Mouse (Mus musculus) testis, adult 2 months (tissue): ENCODE data around the gene Gpatch2. TPM values are rescaled to one million over a fixed set of nuclear protein-coding genes. Genes with fewer than 3 reads are reported as not detected.

Experiments
- H3K27ac ChIP-seq: fragments of 200-500 bp; 2 replicates; pipeline ENCODE4 v1.5.1; 2012; ENCODE audit warnings: low read depth, low read length; ENCODE audit not compliant: control insufficient read depth, insufficient read depth
- H3K27me3 ChIP-seq: fragments of 200-500 bp; 2 replicates; pipeline ENCODE4 v1.6.1; 2012; ENCODE audit warnings: mild to moderate bottlenecking, low read length, moderate library complexity; ENCODE audit not compliant: control insufficient read depth, insufficient read depth
- H3K36me3 ChIP-seq: fragments of 200-500 bp; 2 replicates; pipeline ENCODE4 v1.6.1; 2012; ENCODE audit warnings: mild to moderate bottlenecking, low read length; ENCODE audit not compliant: control insufficient read depth, insufficient read depth
- H3K4me1 ChIP-seq: fragments of 200-500 bp; 2 replicates; pipeline ENCODE4 v1.6.1; 2012; ENCODE audit warnings: low read length; ENCODE audit not compliant: control insufficient read depth, insufficient read depth
- H3K4me3 ChIP-seq: fragments of 200-500 bp; 2 replicates; pipeline ENCODE4 v1.5.1; 2012; ENCODE audit warnings: low read depth, mild to moderate bottlenecking, low read length, moderate library complexity, mixed read lengths; ENCODE audit not compliant: control insufficient read depth
- CTCF ChIP-seq: fragments of 200-500 bp; IDR thresholded peaks from 2 replicates; pipeline ENCODE4 v1.5.1; 2012; ENCODE audit warnings: low read depth, mild to moderate bottlenecking, inconsistent platforms, low read length, moderate library complexity; ENCODE audit not compliant: control insufficient read depth, insufficient read depth, insufficient replicate concordance
- POLR2A ChIP-seq: fragments of 200-500 bp; IDR thresholded peaks from 2 replicates; pipeline ENCODE4 v1.6.1; 2012; ENCODE audit warnings: low read depth, mild to moderate bottlenecking, inconsistent platforms, low read length, moderate library complexity; ENCODE audit not compliant: control insufficient read depth
- polyA plus RNA-seq: library from polyadenylated mRNA; depleted of rRNA; stranded (reverse); fragments of >200 nt; gene quantifications from 2 replicates; pipeline ENCODE4 v1.2.3, GENCODE M21; 2012

Gene Gpatch2
- polyA plus RNA-seq, 1 experiment, result 31.9 TPM

GRCm38 (mm10) chr1:187210736-187211135 lies 4.6 kb upstream of the Gpatch2 start:
- H3K4me3 ChIP-seq, result no peak overlapping the region
- H3K4me1 ChIP-seq, result no peaks in the 10 kb centered on the region
- no peak overlapping the region for H3K27ac ChIP-seq
- H3K36me3 ChIP-seq, result no peaks in the 10 kb centered on the region
- H3K27me3 ChIP-seq, result no peaks in the 10 kb centered on the region
- TF ChIP-seq POLR2A (no peak), CTCF (no peak)

- Histone ChIP-seq H3K4me1 (no peaks in the 10 kb centered on the region), H3K4me3 (peak overlapping the region; percentile 75), H3K27ac (peak overlapping the region; percentile 32; the same call in 1 of the 2 replicates), H3K36me3 (no peaks in the 10 kb centered on the region; the same call in 1 of the 2 replicates), H3K27me3 (no peaks in the 10 kb centered on the region)
- TF ChIP-seq CTCF (no peak), POLR2A (no peak)
Observed at GRCm38 (mm10) chr1:187216620-187217410, 1.5 kb downstream of the Gpatch2 start.

GRCm38 (mm10) chr1:187220756-187221155 lies 5.4 kb downstream of the Gpatch2 start:
- H3K36me3 ChIP-seq, result peaks cover 2% of the 10 kb centered on the region
- no peaks in the 10 kb centered on the region for H3K27me3 ChIP-seq
- TF ChIP-seq CTCF, result no peak
- TF ChIP-seq POLR2A, result no peak
- H3K4me3 ChIP-seq, result no peak overlapping the region
- no peak overlapping the region for H3K27ac ChIP-seq
- H3K4me1 ChIP-seq, result peaks cover 2% of the 10 kb centered on the region; the same call in 1 of the 2 replicates

- no peaks in the 10 kb centered on the region for H3K27me3 ChIP-seq
- peaks cover 3% of the 10 kb centered on the region for H3K36me3 ChIP-seq
- peaks cover 6% of the 10 kb centered on the region for H3K4me1 ChIP-seq
- peak overlapping the region; percentile 64 for H3K4me3 ChIP-seq
- no peak overlapping the region for H3K27ac ChIP-seq
- TF ChIP-seq CTCF (no peak), POLR2A (no peak)
Observed at GRCm38 (mm10) chr1:187226328-187227025, 11.2 kb downstream of the Gpatch2 start.

- H3K36me3 ChIP-seq, result peaks cover 3% of the 10 kb centered on the region
- no peak overlapping the region; the same call in 1 of the 2 replicates for H3K4me3 ChIP-seq
- no peaks in the 10 kb centered on the region for H3K27me3 ChIP-seq
- H3K4me1 ChIP-seq, result peaks cover 6% of the 10 kb centered on the region
- no peak for TF ChIP-seq CTCF
- no peak for TF ChIP-seq POLR2A
- no peak overlapping the region for H3K27ac ChIP-seq
Observed at GRCm38 (mm10) chr1:187228414-187229146, 13.3 kb downstream of the Gpatch2 start.

GRCm38 (mm10) chr1:187230255-187230654 lies 14.9 kb downstream of the Gpatch2 start:
- H3K36me3 ChIP-seq, result peaks cover 1% of the 10 kb centered on the region

More at GRCm38 (mm10) chr1:187230255-187230654, 14.9 kb downstream of the Gpatch2 start:
- no peaks in the 10 kb centered on the region for H3K27me3 ChIP-seq
- no peak overlapping the region for H3K27ac ChIP-seq
- no peak overlapping the region for H3K4me3 ChIP-seq
- peaks cover 6% of the 10 kb centered on the region for H3K4me1 ChIP-seq
- TF ChIP-seq POLR2A, result no peak
- TF ChIP-seq CTCF, result no peak
